Mouse (Mus musculus): ENCODE results near the gene Cyth4.

DNA sequence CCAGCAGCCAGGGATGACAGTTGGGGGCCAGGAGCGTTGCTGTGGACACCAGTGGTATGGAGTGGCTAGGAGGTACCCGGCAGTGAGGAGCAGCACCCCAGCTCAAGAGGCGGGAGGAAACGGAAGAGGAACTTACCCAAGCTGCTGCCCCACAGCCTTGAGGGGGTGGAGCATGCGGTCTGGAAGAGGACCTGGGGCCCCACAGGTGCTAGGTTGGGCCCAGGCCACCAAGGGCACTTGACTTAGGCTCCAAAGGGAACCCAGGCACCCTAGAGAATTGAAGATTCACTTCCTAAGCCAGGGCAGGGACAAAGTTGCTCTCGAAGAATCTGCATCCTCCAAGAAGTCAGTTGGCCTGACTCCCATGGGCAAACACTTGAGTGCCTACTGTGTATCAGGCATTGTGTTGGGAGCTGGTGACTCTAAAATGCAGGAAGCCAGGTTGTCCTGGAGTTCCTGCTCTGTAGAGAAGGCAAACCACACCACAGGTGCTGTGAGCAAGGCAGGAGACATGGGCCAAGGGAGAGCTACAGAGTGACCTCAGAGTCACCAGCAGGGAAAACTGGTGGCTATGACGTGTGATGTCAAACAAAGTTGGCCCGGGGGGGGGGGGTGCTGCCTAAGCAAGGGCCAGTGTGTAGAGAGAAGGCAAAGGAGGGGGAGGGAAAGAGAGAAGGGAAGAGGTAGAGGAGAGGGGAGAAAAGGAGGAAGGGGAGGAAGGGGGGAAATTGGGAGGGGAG is 24.0 kb upstream of the Cyth4 start, which contains the start of gene Rac2:
- TF ChIP-seq POLR2A (IDR thresholded peaks at IDR 0.05; ENCODE audit: extremely low read depth, insufficient read depth, low read length) = no peak
- TF ChIP-seq CTCF (IDR thresholded peaks at IDR 0.05; ENCODE audit: extremely low read depth, insufficient read depth, low read length) = no peak

Measured in cortical plate, adult 2 months (tissue).